Mouse (Mus musculus) hindbrain, postnatal 0 days (tissue): ENCODE results near the gene Pstk. TPM values are rescaled to one million over a fixed set of nuclear protein-coding genes. Genes with fewer than 3 reads are reported as not detected.
"Not testable (repeated sequence)": the region's sequence is repeated elsewhere in the genome, so short reads cannot be mapped to it uniquely, and the experiment has no call there.

Source experiments
- ATAC-seq: fragments of 200-750 bp; cut with Nextera tagmentation; 2 replicates; pipeline ENCODE4 v1.8.0; 2017; ENCODE audit warnings: mild to moderate bottlenecking, moderate TSS enrichment, moderate library complexity
- DNase-seq: peaks from one replicate; pipeline ENCODE4 v3.0.0-alpha.2; 2015; ENCODE audit warnings: low spot score
- H3K27ac ChIP-seq: fragments of 300-500 bp; sonication (generic); 2 replicates; pipeline ENCODE4 v1.5.1; 2014; ENCODE audit warnings: mild to moderate bottlenecking
- H3K27me3 ChIP-seq: fragments of 300-500 bp; sonication (generic); 2 replicates; pipeline ENCODE4 v1.6.1; 2014; ENCODE audit warnings: low read length, mixed read lengths; ENCODE audit not compliant: insufficient read depth
- H3K36me3 ChIP-seq: fragments of 300-500 bp; sonication (generic); 2 replicates; pipeline ENCODE4 v1.6.1; 2014; ENCODE audit warnings: low read length, mixed read lengths; ENCODE audit not compliant: insufficient read depth
- H3K4me1 ChIP-seq: fragments of 300-500 bp; sonication (generic); 2 replicates; pipeline ENCODE4 v1.6.1; 2014; ENCODE audit warnings: antibody characterized with exemption, low read length, mixed read lengths; ENCODE audit not compliant: insufficient read depth
- H3K4me2 ChIP-seq: fragments of 300-500 bp; sonication (generic); 2 replicates; pipeline ENCODE4 v1.6.1; 2014; ENCODE audit warnings: low read depth, mild to moderate bottlenecking, low read length, moderate library complexity, mixed read lengths
- H3K4me3 ChIP-seq: fragments of 300-500 bp; sonication (generic); 2 replicates; pipeline ENCODE4 v1.5.1; 2014; ENCODE audit warnings: low read length
- H3K9ac ChIP-seq: fragments of 300-500 bp; sonication (generic); replicated peaks from 2 replicates; pipeline ENCODE4 v1.6.1; 2014; ENCODE audit warnings: mild to moderate bottlenecking, low read length, moderate library complexity, mixed read lengths
- H3K9me3 ChIP-seq: fragments of 300-500 bp; sonication (generic); 2 replicates; pipeline ENCODE4 v1.6.1; 2016; ENCODE audit warnings: low read length, mixed read lengths
- CTCF ChIP-seq: IDR thresholded peaks from 2 replicates; pipeline ENCODE4 v1.5.1; 2016; ENCODE audit warnings: antibody characterized with exemption, control low read depth, low read depth
- WGBS: fragments of 180-500 bp; shearing (Covaris S2); extraction: QIAGEN DNeasy Blood & Tissue Kit; methylation state at CpG from one replicate; pipeline ENCODE4 v1.1.7; 2014; 5-methylcytosine and 5-hydroxymethylcytosine counted together
- polyA plus RNA-seq: library from polyadenylated mRNA; unstranded; fragments of >200 nt; fragmentation: Nextera tagmentation; extraction: Ambion mirVana; gene quantifications from 2 replicates; pipeline ENCODE4 v1.2.1, GENCODE M21; 2015
- total RNA-seq: library from RNA; depleted of rRNA; stranded (reverse); fragments of >200 nt; gene quantifications from 2 replicates; pipeline ENCODE4 v1.2.3, GENCODE M21; 2014

The Pstk gene
- total and polyA plus RNA-seq, 2 experiments from 2014 or later: 39.9 to 55.8 TPM

GRCm38 (mm10) chr7:131411941-131412270 is 41.0 kb downstream of the Pstk start:
- H3K4me2 ChIP-seq: peak overlapping the region; percentile 88
- WGBS: 78% methylated on average over 2 of the region's 2 CpGs

GRCm38 (mm10) chr7:131416742-131417141 is 45.8 kb downstream of the Pstk start:
- H3K9me3 ChIP-seq, ATAC-seq, H3K27ac ChIP-seq, H3K4me2 ChIP-seq, DNase-seq, H3K36me3 ChIP-seq, H3K27me3 ChIP-seq, H3K4me3 ChIP-seq, H3K4me1 ChIP-seq, H3K9ac ChIP-seq: not testable (repeated sequence)

More at GRCm38 (mm10) chr7:131411941-131412270, 41.0 kb downstream of the Pstk start:
- H3K9ac ChIP-seq: no peak overlapping the region
- H3K4me3 ChIP-seq: no peak overlapping the region
- TF ChIP-seq CTCF: no peak
- H3K27me3 ChIP-seq: no peaks in the 10 kb centered on the region
- ATAC-seq (no peak), DNase-seq (no peak)
- peaks cover 22% of the 10 kb centered on the region for H3K4me1 ChIP-seq
- no peaks in the 10 kb centered on the region for H3K36me3 ChIP-seq
- no peak overlapping the region for H3K27ac ChIP-seq
- no peaks in the 10 kb centered on the region for H3K9me3 ChIP-seq

- no peak for TF ChIP-seq CTCF
- DNase-seq: no peak
These were observed 46.7 kb downstream of the Pstk start for GRCm38 (mm10) chr7:131417605-131418004.

GRCm38 (mm10) chr7:131424912-131425311 is 54.0 kb downstream of the Pstk start:
- WGBS: 86% methylated on average over 2 of the region's 2 CpGs
- Histone ChIP-seq H3K4me1 (no peaks in the 10 kb centered on the region), H3K4me3 (no peak overlapping the region), H3K36me3 (peaks cover 8% of the 10 kb centered on the region; the same call in 1 of the 2 replicates), H3K27ac (no peak overlapping the region), H3K9me3 (no peaks in the 10 kb centered on the region), H3K4me2 (no peak overlapping the region), H3K9ac (no peak overlapping the region), H3K27me3 (no peaks in the 10 kb centered on the region)
- no peak for DNase-seq
- no peak for TF ChIP-seq CTCF
- no peak for ATAC-seq

More at GRCm38 (mm10) chr7:131417605-131418004, 46.7 kb downstream of the Pstk start:
- no peak for ATAC-seq
- no peak overlapping the region for H3K4me2 ChIP-seq
- H3K36me3 ChIP-seq: no peaks in the 10 kb centered on the region
- H3K9ac ChIP-seq: no peak overlapping the region
- H3K27me3 ChIP-seq: no peaks in the 10 kb centered on the region
- H3K4me3 ChIP-seq: no peak overlapping the region
- H3K27ac ChIP-seq: no peak overlapping the region
- H3K9me3 ChIP-seq: no peaks in the 10 kb centered on the region
- H3K4me1 ChIP-seq: peaks cover under 1% of the 10 kb centered on the region; the same call in 1 of the 2 replicates

- ATAC-seq: no peak
- no peak overlapping the region for H3K4me3 ChIP-seq
- H3K4me2 ChIP-seq: no peak overlapping the region
- WGBS: 89% methylated on average over 5 of the region's 5 CpGs
- H3K9me3 ChIP-seq: no peaks in the 10 kb centered on the region
- no peak overlapping the region for H3K27ac ChIP-seq
- TF ChIP-seq CTCF: no peak
- H3K4me1 ChIP-seq: no peaks in the 10 kb centered on the region
- no peak for DNase-seq
- H3K9ac ChIP-seq: no peak overlapping the region
- H3K27me3 ChIP-seq: no peaks in the 10 kb centered on the region
- H3K36me3 ChIP-seq: peaks cover 19% of the 10 kb centered on the region
These were observed 56.4 kb downstream of the Pstk start for GRCm38 (mm10) chr7:131427331-131427730.

- no peak overlapping the region for H3K27ac ChIP-seq
- peak; percentile 78 for DNase-seq
- no peak overlapping the region for H3K4me3 ChIP-seq
- peaks cover 19% of the 10 kb centered on the region for H3K36me3 ChIP-seq
- H3K9ac ChIP-seq: no peak overlapping the region
- H3K4me2 ChIP-seq: no peak overlapping the region
- WGBS: 15% methylated on average over 1 of the region's 1 CpGs
- peak; percentile 78 for TF ChIP-seq CTCF
- ATAC-seq: no peak
- H3K4me1 ChIP-seq: no peaks in the 10 kb centered on the region
- H3K27me3 ChIP-seq: no peaks in the 10 kb centered on the region
- H3K9me3 ChIP-seq: no peaks in the 10 kb centered on the region
These were observed 61.3 kb downstream of the Pstk start for GRCm38 (mm10) chr7:131432244-131432643.

- no peak for ATAC-seq
- no peaks in the 10 kb centered on the region for H3K9me3 ChIP-seq
- 73% methylated on average over 1 of the region's 1 CpGs for WGBS
- no peak overlapping the region for H3K4me3 ChIP-seq
- H3K27me3 ChIP-seq: no peaks in the 10 kb centered on the region
- H3K9ac ChIP-seq: no peak overlapping the region
- no peak overlapping the region for H3K4me2 ChIP-seq
- H3K27ac ChIP-seq: no peak overlapping the region
- TF ChIP-seq CTCF: peak; percentile 47
- DNase-seq: peak; percentile 26
- H3K4me1 ChIP-seq: no peaks in the 10 kb centered on the region
- peaks cover 17% of the 10 kb centered on the region for H3K36me3 ChIP-seq
These were observed 63.3 kb downstream of the Pstk start for GRCm38 (mm10) chr7:131434276-131434675.
